Mouse (Mus musculus): ENCODE measurements at regions not wholly inside any gene's neighbourhood (a gene's known extent, or its start where the extent isn't known, plus 50 kb on each side); places are given as distances from the start of the nearest gene placed in this dataset.

DNA sequence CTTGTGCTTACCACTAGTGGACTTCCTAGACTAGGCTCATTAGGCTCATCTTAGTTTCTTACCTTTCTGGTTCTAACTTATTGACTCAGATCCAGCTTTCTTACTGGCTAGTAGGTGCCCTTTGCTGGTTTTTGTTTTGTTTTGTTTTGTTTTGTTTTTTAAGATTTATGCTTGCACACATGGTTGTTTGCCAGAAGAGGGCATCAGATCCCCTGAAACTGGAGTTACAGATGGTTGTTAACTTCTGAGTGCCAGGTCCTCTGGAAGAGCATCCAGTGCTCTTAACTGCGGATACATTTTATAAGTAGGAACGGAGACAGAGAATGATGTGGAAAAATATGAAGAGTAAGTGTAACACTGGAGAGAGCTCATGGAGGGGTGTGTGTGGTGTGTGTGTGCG is 253.1 kb downstream of the Dysf start:
- DNase-seq (ENCODE audit: low spot score in 2 of 2): no peak
